Mouse (Mus musculus): Measurements from ENCODE around the gene Ric1. TPM values are rescaled to one million over a fixed set of nuclear protein-coding genes. Genes with fewer than 3 reads are reported as not detected.

Ric1 gene
- polyA plus RNA-seq, 1 experiment = 4.3 TPM

DNA sequence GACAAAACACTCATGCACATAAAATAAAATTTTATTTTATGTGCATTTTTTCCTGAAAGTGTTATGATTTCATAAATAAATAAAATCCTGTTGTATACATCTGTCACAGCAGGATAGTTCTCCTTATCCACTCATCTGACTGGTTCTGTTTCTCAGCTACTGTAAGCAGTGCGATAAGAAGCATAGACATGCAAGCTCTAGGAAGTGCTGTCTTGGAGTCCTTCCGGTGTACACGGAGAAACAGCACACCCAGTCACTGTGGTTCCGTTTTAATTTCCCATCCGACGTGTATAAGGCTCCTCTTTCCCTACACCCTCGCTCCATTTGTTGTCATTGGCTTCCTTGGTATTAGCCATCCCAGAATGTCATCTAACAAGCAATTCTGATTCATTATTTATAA is 24.2 kb upstream of the Ric1 start:
- Histone ChIP-seq H3ac (ENCODE audit: control insufficient read depth, insufficient read length, low read depth) (no peak overlapping the region), H3K79me3 (ENCODE audit: low read depth) (no peaks in the 10 kb centered on the region), H3K4me3 (ENCODE audit: insufficient read depth, poor library complexity, severe bottlenecking) (no peak overlapping the region), H3K27me3 (ENCODE audit: control insufficient read depth, insufficient read depth, insufficient read length) (peaks cover 23% of the 10 kb centered on the region), H3K79me2 (ENCODE audit: control insufficient read depth, insufficient read depth) (no peaks in the 10 kb centered on the region), H3K36me3 (ENCODE audit: control insufficient read depth, insufficient read depth) (no peaks in the 10 kb centered on the region)
- no peak for TF ChIP-seq USF1 (IDR thresholded peaks at IDR 0.05; ENCODE audit: low read depth)
- TF ChIP-seq CEBPB (IDR thresholded peaks at IDR 0.05; ENCODE audit: low read depth) = no peak
- TF ChIP-seq MYOD1 (IDR thresholded peaks at IDR 0.05; ENCODE audit: control insufficient read depth, insufficient read length, low read depth) = no peak
- TF ChIP-seq FOSL1 (IDR thresholded peaks at IDR 0.05; ENCODE audit: insufficient read depth, low read length, poor library complexity, severe bottlenecking) = no peak
- TF ChIP-seq MAX (IDR thresholded peaks at IDR 0.05) = no peak
- TF ChIP-seq CTCF (IDR thresholded peaks at IDR 0.05; ENCODE audit: control insufficient read depth, insufficient read depth, insufficient read length) = no peak
- TF ChIP-seq MYOG (IDR thresholded peaks at IDR 0.05; ENCODE audit: control insufficient read depth, extremely low read depth, insufficient read length) = no peak

DNA sequence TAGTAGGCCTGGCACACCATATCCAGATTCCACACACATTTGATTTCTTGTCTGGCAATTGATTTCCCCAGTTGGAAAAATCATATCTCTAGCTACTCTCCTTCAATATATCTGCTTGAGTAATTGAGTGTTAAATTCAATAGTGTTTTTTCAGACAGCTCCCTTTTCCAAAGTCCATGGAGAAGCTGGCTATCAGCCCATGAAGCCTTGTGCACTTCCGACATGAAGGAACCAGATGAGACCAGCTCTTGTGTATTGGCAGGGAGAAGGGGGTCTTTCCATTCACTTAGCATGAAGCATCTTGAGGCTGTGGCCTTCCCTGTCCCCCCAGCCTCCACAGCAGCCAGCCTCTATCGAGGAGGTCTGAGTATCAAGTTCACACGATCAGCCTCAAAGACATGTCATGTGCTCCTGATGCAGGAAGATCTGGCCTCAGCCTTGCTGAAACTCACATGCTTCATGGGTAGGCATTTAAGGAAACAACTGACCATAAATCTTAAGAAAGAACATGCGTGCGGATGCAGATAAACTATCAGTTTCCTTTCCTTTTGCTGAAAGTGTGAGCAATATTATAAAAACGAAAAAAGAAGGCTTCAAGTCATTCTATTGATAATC is 23.1 kb upstream of the Ric1 start:
- TF ChIP-seq CEBPB (IDR thresholded peaks at IDR 0.05; ENCODE audit: low read depth) (no peak), CTCF (IDR thresholded peaks at IDR 0.05; ENCODE audit: control insufficient read depth, insufficient read depth, insufficient read length) (no peak), FOSL1 (IDR thresholded peaks at IDR 0.05; ENCODE audit: insufficient read depth, low read length, poor library complexity, severe bottlenecking) (no peak), MAX (IDR thresholded peaks at IDR 0.05) (no peak), MYOD1 (IDR thresholded peaks at IDR 0.05; ENCODE audit: control insufficient read depth, insufficient read length, low read depth) (no peak), USF1 (IDR thresholded peaks at IDR 0.05; ENCODE audit: low read depth) (no peak), MYOG (IDR thresholded peaks at IDR 0.05; ENCODE audit: control insufficient read depth, extremely low read depth, insufficient read length) (no peak)
- peaks cover 23% of the 10 kb centered on the region for H3K27me3 ChIP-seq (ENCODE audit: control insufficient read depth, insufficient read depth, insufficient read length)
- H3K79me2 ChIP-seq (ENCODE audit: control insufficient read depth, insufficient read depth) = no peaks in the 10 kb centered on the region
- H3K36me3 ChIP-seq (ENCODE audit: control insufficient read depth, insufficient read depth) = no peaks in the 10 kb centered on the region
- H3K79me3 ChIP-seq (ENCODE audit: low read depth) = no peaks in the 10 kb centered on the region
- H3ac ChIP-seq (ENCODE audit: control insufficient read depth, insufficient read length, low read depth) = no peak overlapping the region
- H3K4me3 ChIP-seq (ENCODE audit: insufficient read depth, poor library complexity, severe bottlenecking) = no peak overlapping the region

DNA sequence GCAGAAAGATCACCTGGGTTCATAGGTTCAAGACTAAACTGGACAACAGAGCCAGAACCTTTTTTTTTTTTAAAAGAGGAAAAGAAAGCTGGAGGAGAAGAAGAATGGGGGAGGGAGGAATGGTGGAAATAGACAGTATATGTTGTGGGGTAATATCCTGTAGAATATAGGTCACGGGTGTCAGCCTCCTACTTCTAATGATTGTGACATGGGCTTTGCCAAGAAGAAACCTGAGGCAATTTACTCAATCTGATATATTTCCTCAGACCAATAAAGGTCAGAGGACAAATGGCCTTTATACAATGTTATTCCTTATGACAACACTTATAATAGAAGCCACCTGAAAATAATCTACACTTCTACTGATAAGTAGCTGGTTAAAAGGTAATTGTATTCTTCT is 21.7 kb upstream of the Ric1 start:
- no peak overlapping the region for H3K4me3 ChIP-seq (ENCODE audit: insufficient read depth, poor library complexity, severe bottlenecking)
- TF ChIP-seq USF1 (IDR thresholded peaks at IDR 0.05; ENCODE audit: low read depth) = no peak
- TF ChIP-seq MYOD1 (IDR thresholded peaks at IDR 0.05; ENCODE audit: control insufficient read depth, insufficient read length, low read depth) = no peak
- TF ChIP-seq CTCF (IDR thresholded peaks at IDR 0.05; ENCODE audit: control insufficient read depth, insufficient read depth, insufficient read length) = no peak
- TF ChIP-seq MYOG (IDR thresholded peaks at IDR 0.05; ENCODE audit: control insufficient read depth, extremely low read depth, insufficient read length) = no peak
- TF ChIP-seq CEBPB (IDR thresholded peaks at IDR 0.05; ENCODE audit: low read depth) = no peak
- no peak for TF ChIP-seq FOSL1 (IDR thresholded peaks at IDR 0.05; ENCODE audit: insufficient read depth, low read length, poor library complexity, severe bottlenecking)
- TF ChIP-seq MAX (IDR thresholded peaks at IDR 0.05) = no peak
- no peaks in the 10 kb centered on the region for H3K79me3 ChIP-seq (ENCODE audit: low read depth)
- peaks cover 17% of the 10 kb centered on the region for H3K27me3 ChIP-seq (ENCODE audit: control insufficient read depth, insufficient read depth, insufficient read length)
- H3K36me3 ChIP-seq (ENCODE audit: control insufficient read depth, insufficient read depth) = no peaks in the 10 kb centered on the region
- no peaks in the 10 kb centered on the region for H3K79me2 ChIP-seq (ENCODE audit: control insufficient read depth, insufficient read depth)
- H3ac ChIP-seq (ENCODE audit: control insufficient read depth, insufficient read length, low read depth) = no peak overlapping the region

DNA sequence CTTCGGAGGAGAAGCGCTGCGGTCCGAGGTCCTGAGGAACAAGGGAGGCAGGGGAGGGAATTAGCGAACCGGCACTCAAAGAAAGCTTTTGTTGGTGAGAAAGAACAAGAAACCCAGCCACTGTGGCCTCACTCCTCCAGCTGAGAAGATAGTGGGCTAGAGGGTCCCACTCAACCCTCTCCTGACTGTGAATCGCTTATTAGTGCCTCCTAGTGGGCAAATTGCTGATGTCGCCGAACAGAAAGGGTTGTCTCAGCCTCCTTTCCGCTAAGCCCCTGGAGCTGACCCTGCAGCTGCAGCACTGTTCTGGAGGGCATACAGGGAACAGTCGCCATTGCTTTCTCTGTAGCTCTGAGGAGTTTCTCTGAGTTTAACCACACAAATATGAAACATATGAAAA is 21.0 kb upstream of the Ric1 start:
- Histone ChIP-seq H3K27me3 (ENCODE audit: control insufficient read depth, insufficient read depth, insufficient read length) (peaks cover 15% of the 10 kb centered on the region), H3ac (ENCODE audit: control insufficient read depth, insufficient read length, low read depth) (no peak overlapping the region), H3K36me3 (ENCODE audit: control insufficient read depth, insufficient read depth) (no peaks in the 10 kb centered on the region), H3K79me3 (ENCODE audit: low read depth) (no peaks in the 10 kb centered on the region), H3K4me3 (ENCODE audit: insufficient read depth, poor library complexity, severe bottlenecking) (no peak overlapping the region), H3K79me2 (ENCODE audit: control insufficient read depth, insufficient read depth) (no peaks in the 10 kb centered on the region)
- TF ChIP-seq CEBPB (IDR thresholded peaks at IDR 0.05; ENCODE audit: low read depth) (no peak), MYOG (IDR thresholded peaks at IDR 0.05; ENCODE audit: control insufficient read depth, extremely low read depth, insufficient read length) (no peak), FOSL1 (IDR thresholded peaks at IDR 0.05; ENCODE audit: insufficient read depth, low read length, poor library complexity, severe bottlenecking) (no peak), MYOD1 (IDR thresholded peaks at IDR 0.05; ENCODE audit: control insufficient read depth, insufficient read length, low read depth) (no peak), MAX (IDR thresholded peaks at IDR 0.05) (no peak), USF1 (IDR thresholded peaks at IDR 0.05; ENCODE audit: low read depth) (no peak), CTCF (IDR thresholded peaks at IDR 0.05; ENCODE audit: control insufficient read depth, insufficient read depth, insufficient read length) (no peak)

DNA sequence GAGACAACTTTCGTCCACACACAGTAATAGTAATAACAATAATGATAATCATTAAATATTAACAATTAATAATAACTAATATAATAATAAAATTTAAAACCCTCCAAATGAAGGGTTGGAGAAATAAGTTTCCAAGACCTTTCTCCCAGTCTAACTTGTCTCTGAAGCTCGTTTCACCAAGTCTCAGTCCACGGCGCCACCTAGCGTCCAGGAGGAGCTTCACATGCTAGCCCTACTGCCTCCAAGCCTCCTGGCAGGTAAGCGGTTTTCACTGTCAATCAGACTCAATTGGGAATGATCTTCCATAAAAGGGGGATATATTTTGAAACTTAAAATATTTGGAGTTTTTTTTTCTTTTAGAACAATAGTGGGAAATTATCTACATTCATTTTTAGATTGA is 20.6 kb upstream of the Ric1 start:
- Histone ChIP-seq H3K79me3 (ENCODE audit: low read depth) (no peaks in the 10 kb centered on the region), H3ac (ENCODE audit: control insufficient read depth, insufficient read length, low read depth) (no peak overlapping the region), H3K79me2 (ENCODE audit: control insufficient read depth, insufficient read depth) (no peaks in the 10 kb centered on the region), H3K4me3 (ENCODE audit: insufficient read depth, poor library complexity, severe bottlenecking) (no peak overlapping the region), H3K36me3 (ENCODE audit: control insufficient read depth, insufficient read depth) (no peaks in the 10 kb centered on the region), H3K27me3 (ENCODE audit: control insufficient read depth, insufficient read depth, insufficient read length) (peaks cover 14% of the 10 kb centered on the region)
- TF ChIP-seq CEBPB (IDR thresholded peaks at IDR 0.05; ENCODE audit: low read depth) (no peak), CTCF (IDR thresholded peaks at IDR 0.05; ENCODE audit: control insufficient read depth, insufficient read depth, insufficient read length) (peak; percentile 87), FOSL1 (IDR thresholded peaks at IDR 0.05; ENCODE audit: insufficient read depth, low read length, poor library complexity, severe bottlenecking) (no peak), MAX (IDR thresholded peaks at IDR 0.05) (no peak)

DNA sequence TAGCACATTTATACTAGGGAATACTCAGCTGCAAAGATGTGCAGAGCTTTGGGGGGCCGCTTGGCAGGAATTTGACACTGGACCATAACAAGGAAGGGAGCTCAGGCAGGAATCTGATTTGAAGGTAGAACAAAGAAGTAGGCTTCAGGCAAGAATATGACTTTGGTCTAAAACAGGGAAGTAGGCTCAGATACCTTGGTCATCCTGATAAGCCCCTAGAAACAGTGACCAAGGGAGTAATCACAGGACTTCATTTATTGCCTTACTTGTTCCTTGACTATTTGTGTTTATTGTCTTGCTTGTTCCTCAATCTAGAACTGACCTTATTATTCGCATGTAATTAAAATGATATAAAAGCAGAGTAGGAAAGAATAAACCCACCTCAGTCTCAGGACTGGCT is 18.0 kb upstream of the Ric1 start:
- TF ChIP-seq MYOG (IDR thresholded peaks at IDR 0.05; ENCODE audit: control insufficient read depth, extremely low read depth, insufficient read length) (no peak), USF1 (IDR thresholded peaks at IDR 0.05; ENCODE audit: low read depth) (no peak), CEBPB (IDR thresholded peaks at IDR 0.05; ENCODE audit: low read depth) (no peak), CTCF (IDR thresholded peaks at IDR 0.05; ENCODE audit: control insufficient read depth, insufficient read depth, insufficient read length) (no peak), MYOD1 (IDR thresholded peaks at IDR 0.05; ENCODE audit: control insufficient read depth, insufficient read length, low read depth) (no peak), FOSL1 (IDR thresholded peaks at IDR 0.05; ENCODE audit: insufficient read depth, low read length, poor library complexity, severe bottlenecking) (no peak), MAX (IDR thresholded peaks at IDR 0.05) (no peak)
- Histone ChIP-seq H3K4me3 (ENCODE audit: insufficient read depth, poor library complexity, severe bottlenecking) (no peak overlapping the region), H3K27me3 (ENCODE audit: control insufficient read depth, insufficient read depth, insufficient read length) (peaks cover 14% of the 10 kb centered on the region), H3K79me3 (ENCODE audit: low read depth) (no peaks in the 10 kb centered on the region), H3K36me3 (ENCODE audit: control insufficient read depth, insufficient read depth) (no peaks in the 10 kb centered on the region), H3ac (ENCODE audit: control insufficient read depth, insufficient read length, low read depth) (no peak overlapping the region), H3K79me2 (ENCODE audit: control insufficient read depth, insufficient read depth) (no peaks in the 10 kb centered on the region)
